Mouse (Mus musculus): ENCODE data around the gene Gm48551. TPM values are rescaled to one million over a fixed set of nuclear protein-coding genes. Genes with fewer than 3 reads are reported as not detected.

The Gm48551 gene
- polyA plus RNA-seq (2015; fragmentation: Nextera tagmentation; extraction: Ambion mirVana) = 8.4 and 9.3 TPM in 2 replicates

GRCm38 (mm10) chr10:81383802-81384604, at the start of gene Gm48551, which contains the start of gene Dohh:
Gene Gm48551, plus strand, starts transcription at chr10:81384466.
Gene Dohh, plus strand, starts transcription at chr10:81384428.
- Histone ChIP-seq H3K27ac (peak within 1 kb of the TSS; percentile 81), H3K36me3 (replicated peaks) (peaks cover 10% of the 10 kb centered on the region; the same call in 1 of the 2 replicates), H3K27me3 (replicated peaks) (no peaks in the 10 kb centered on the region), H3K4me3 (peak within 1 kb of the TSS; percentile 81), H3K4me2 (peak within 1 kb of the TSS; percentile 77), H3K9me3 (no peaks in the 10 kb centered on the region), H3K4me1 (peaks cover 18% of the 10 kb centered on the region), H3K9ac (peak within 1 kb of the TSS; percentile 71)
- 7% methylated on average over 54 of the region's 54 CpGs for WGBS
- ATAC-seq (replicated peaks) = peak; percentile 94

DNA sequence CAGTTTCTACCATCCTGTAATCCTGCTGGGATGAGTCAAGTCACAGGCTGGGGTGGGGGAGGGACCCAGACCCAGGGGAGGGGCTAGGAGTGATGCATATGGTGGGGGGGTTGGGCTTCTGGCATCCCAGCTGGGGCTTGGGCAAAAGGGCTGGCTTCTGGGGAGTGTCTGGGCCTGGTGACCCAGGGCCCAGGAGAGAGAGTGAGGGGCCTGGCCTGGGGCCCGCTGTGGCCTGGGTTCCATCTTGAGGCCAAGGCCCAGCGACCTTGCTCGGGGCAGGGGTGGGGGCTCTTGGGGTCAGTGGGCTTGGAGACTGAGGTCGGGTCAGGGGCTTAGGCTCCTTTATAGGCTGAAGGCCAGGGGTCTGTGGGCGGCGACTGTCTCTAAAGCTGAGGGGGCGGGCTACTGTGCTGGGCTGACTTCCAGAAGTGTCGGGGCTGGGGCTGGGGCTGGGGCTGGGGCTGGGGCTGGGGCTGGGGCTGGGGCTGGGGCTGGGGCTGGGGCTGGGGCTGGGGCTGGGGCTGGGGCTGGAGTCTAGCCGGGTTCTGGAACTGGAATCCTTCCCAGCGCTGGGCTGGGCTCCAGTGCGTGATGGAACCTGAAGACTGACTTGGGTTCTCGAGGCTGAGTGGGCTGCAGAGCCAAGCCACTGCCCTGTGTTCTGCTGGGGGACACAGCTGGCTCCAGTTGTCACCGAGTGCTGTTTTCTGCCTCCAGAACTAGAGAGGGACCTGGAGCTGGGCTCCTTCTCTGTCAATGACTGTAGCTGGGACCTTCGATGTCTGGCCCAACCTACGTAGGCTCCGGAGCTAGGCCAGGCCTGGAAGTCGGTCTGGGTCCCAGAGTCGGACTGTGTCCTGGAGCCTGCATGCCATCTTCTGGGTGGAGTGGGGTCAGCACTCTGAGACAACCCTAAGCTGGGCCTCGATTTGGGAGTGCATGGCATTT, 48.6 kb upstream of the Gm48551 start:
- Histone ChIP-seq H3K9ac (no peak overlapping the region), H3K36me3 (replicated peaks) (no peaks in the 10 kb centered on the region), H3K4me2 (no peak overlapping the region), H3K27ac (no peak overlapping the region), H3K4me1 (no peaks in the 10 kb centered on the region), H3K4me3 (no peak overlapping the region), H3K27me3 (replicated peaks) (peaks cover 33% of the 10 kb centered on the region), H3K9me3 (no peaks in the 10 kb centered on the region)
- ATAC-seq (replicated peaks) = no peak
- whole genome bisulfite sequencing = 44% methylated on average over 15 of the region's 19 CpGs

- no peak for ATAC-seq (replicated peaks)
- Histone ChIP-seq H3K9me3 (no peaks in the 10 kb centered on the region), H3K4me1 (no peaks in the 10 kb centered on the region), H3K36me3 (replicated peaks) (no peaks in the 10 kb centered on the region), H3K4me2 (no peak overlapping the region), H3K9ac (no peak overlapping the region), H3K27ac (no peak overlapping the region), H3K4me3 (no peak overlapping the region), H3K27me3 (replicated peaks) (peaks cover 38% of the 10 kb centered on the region)
- 99% methylated on average over 4 of the region's 4 CpGs for WGBS
Measured at GRCm38 (mm10) chr10:81336558-81336957, 47.7 kb upstream of the Gm48551 start.

GRCm38 (mm10) chr10:81340551-81341332, 43.5 kb upstream of the Gm48551 start:
- Histone ChIP-seq H3K27me3 (replicated peaks) (peaks cover 53% of the 10 kb centered on the region), H3K36me3 (replicated peaks) (no peaks in the 10 kb centered on the region)

DNA sequence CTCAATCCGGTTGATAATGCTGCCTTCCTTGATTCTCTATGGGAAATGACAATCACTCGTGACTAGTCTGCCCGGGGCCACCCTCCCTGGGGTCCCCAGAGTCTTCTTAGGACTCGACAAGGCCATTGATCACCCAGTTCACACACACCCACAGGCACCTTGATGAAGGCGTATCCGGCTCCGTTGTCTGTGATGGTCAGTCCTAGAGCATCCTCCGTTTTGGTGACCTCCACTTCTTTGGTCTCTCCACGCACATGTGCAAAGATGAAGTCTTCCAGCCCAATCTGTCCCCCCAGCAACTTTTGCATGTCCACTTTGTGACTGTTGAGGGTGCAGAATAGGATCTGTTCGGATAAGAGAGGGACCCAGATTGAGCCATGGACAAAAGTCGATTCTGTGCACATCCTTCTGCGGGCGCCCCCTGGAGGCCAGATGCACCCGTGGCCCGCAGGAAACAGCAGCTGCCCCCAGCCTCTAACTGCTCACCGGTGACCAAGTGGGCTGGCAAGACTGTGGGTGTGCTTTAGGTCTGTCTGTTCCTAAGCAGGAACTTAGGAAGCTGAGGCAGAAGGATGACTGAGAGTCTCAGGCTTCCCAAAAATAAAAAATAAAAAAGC, 42.8 kb upstream of the Gm48551 start:
- Histone ChIP-seq H3K4me3 (no peak overlapping the region), H3K27me3 (replicated peaks) (peaks cover 53% of the 10 kb centered on the region), H3K27ac (no peak overlapping the region), H3K9me3 (no peaks in the 10 kb centered on the region), H3K4me1 (peaks cover 9% of the 10 kb centered on the region), H3K9ac (no peak overlapping the region), H3K36me3 (replicated peaks) (no peaks in the 10 kb centered on the region), H3K4me2 (no peak overlapping the region)
- 33% methylated on average over 16 of the region's 16 CpGs for WGBS
- no peak for ATAC-seq (replicated peaks)

More at GRCm38 (mm10) chr10:81340551-81341332, 43.5 kb upstream of the Gm48551 start:
- Histone ChIP-seq H3K27ac (no peak overlapping the region), H3K9ac (no peak overlapping the region), H3K4me3 (no peak overlapping the region), H3K4me2 (no peak overlapping the region), H3K4me1 (peaks cover 8% of the 10 kb centered on the region), H3K9me3 (no peaks in the 10 kb centered on the region)
- no peak for ATAC-seq (replicated peaks)
- WGBS = 35% methylated on average over 17 of the region's 17 CpGs

DNA sequence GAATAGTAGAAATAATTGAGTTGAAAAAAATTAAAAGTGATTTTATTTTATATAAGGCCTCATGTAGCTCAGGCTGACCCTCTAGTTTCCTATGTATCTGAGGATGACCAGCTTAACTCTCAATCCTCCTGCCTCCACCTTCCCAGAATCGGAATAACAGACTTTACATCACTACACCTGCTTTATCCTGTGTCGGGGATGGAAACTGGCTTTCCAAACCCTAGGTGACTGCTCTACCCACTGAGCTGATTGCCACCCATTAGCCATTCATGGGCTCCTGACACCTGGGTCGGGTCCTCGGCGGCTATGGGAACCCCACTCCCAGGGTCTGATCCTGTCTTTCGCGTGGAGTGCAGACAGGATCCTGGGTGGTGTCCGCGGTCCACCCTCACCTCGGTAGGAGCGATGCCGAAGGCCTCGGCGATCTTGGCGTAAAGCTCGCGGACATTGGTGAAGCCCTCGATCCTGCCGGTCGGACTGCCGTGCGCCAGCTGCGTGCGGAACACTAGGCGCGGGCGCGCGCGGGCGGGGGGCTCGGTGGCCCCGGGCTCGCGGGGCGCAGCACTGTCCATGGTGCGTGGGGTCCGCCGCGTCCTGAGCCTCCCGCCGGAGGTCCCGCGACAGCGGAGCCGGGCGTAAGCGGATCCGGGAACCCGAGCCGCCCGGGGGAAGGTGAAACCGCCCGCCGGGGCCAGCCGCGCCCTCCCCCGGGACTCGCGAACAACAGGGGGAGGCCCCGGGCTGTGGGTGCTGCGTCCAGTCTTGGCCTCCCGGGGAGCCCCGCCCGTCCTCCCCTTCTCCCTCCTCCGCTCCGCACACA, 41.4 kb upstream of the Gm48551 start, which contains the start of gene Gipc3:
Gene Gipc3 (minus strand): TSS at position 581 of the 820 bp plus-strand sequence.
- WGBS = 8% methylated on average over 50 of the region's 67 CpGs
- Histone ChIP-seq H3K4me1 (peaks cover 18% of the 10 kb centered on the region), H3K27ac (no peak within 1 kb of the TSS), H3K9ac (peak within 1 kb of the TSS; percentile 41), H3K4me2 (peak within 1 kb of the TSS; percentile 61), H3K27me3 (replicated peaks) (peaks cover 57% of the 10 kb centered on the region), H3K36me3 (replicated peaks) (no peaks in the 10 kb centered on the region), H3K9me3 (no peaks in the 10 kb centered on the region), H3K4me3 (peak within 1 kb of the TSS; percentile 35)
- no peak for ATAC-seq (replicated peaks)

GRCm38 (mm10) chr10:81344421-81345161, 39.7 kb upstream of the Gm48551 start:
- H3K36me3 ChIP-seq (replicated peaks) = no peaks in the 10 kb centered on the region
- H3K27me3 ChIP-seq (replicated peaks) = peaks cover 58% of the 10 kb centered on the region
- H3K9me3 ChIP-seq = no peaks in the 10 kb centered on the region
- no peak overlapping the region for H3K4me2 ChIP-seq
- H3K9ac ChIP-seq = no peak overlapping the region
- WGBS = 58% methylated on average over 8 of the region's 8 CpGs
- ATAC-seq (replicated peaks) = no peak
- H3K4me1 ChIP-seq = peaks cover 22% of the 10 kb centered on the region
- no peak overlapping the region for H3K27ac ChIP-seq
- H3K4me3 ChIP-seq = no peak overlapping the region

DNA sequence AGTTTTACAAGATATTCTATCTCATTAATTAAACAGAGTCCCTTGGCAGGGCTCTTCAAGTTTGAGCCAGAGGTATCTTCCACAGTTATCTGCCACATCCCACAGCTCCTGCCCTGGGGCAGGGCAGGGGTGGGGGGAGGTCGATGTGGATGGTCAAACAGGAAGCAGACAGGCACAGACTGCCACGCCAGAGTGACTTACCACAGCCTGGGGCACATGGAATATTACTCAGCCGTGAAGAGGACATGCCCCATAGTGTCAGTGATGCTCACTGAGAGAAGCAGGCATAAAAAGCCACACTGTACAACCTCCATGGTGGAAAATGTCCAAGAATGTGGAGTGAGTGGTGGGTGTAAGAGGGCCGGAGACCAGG, 39.1 kb upstream of the Gm48551 start:
- WGBS = 83% methylated on average over 4 of the region's 4 CpGs
- peaks cover 28% of the 10 kb centered on the region for H3K4me1 ChIP-seq
- H3K9ac ChIP-seq = no peak overlapping the region
- no peak for ATAC-seq (replicated peaks)
- H3K27ac ChIP-seq = no peak overlapping the region
- H3K4me2 ChIP-seq = no peak overlapping the region
- H3K36me3 ChIP-seq (replicated peaks) = no peaks in the 10 kb centered on the region
- no peaks in the 10 kb centered on the region for H3K9me3 ChIP-seq
- no peak overlapping the region for H3K4me3 ChIP-seq
- H3K27me3 ChIP-seq (replicated peaks) = peaks cover 55% of the 10 kb centered on the region

- peak overlapping the region; percentile 27 for H3K9ac ChIP-seq
- peak overlapping the region; percentile 55 for H3K4me2 ChIP-seq
- H3K27me3 ChIP-seq (replicated peaks) = peaks cover 45% of the 10 kb centered on the region
- H3K36me3 ChIP-seq (replicated peaks) = no peaks in the 10 kb centered on the region
- no peak overlapping the region for H3K27ac ChIP-seq
- 11% methylated on average over 55 of the region's 55 CpGs for WGBS
- H3K4me3 ChIP-seq = peak overlapping the region; percentile 31
- H3K4me1 ChIP-seq = peaks cover 28% of the 10 kb centered on the region
- no peaks in the 10 kb centered on the region for H3K9me3 ChIP-seq
- no peak for ATAC-seq (replicated peaks)
Measured at GRCm38 (mm10) chr10:81346453-81347067, 37.7 kb upstream of the Gm48551 start.

DNA sequence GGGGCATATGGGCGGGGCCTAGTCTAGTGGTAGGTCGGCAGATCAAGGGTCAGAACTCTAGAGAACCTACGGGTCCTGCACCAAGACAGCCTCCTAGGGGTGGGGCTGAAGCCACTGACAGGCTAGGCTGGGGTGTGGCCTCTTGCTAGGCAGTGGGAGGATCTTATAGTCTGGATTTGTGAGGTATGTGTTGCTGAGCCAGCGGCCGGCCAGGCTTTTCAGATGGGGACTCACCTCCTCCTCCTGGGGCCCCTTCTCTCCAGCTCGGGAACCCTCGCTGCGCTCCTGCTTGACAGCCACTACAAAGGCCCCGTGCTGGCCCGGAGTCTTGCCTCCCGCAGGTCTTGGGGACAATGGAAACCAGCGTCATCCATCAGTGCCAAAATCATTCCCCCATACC, 35.1 kb upstream of the Gm48551 start:
- H3K9ac ChIP-seq = no peak overlapping the region

More for the DNA sequence above, 35.1 kb upstream of the Gm48551 start:
- peaks cover 20% of the 10 kb centered on the region for H3K27me3 ChIP-seq (replicated peaks)
- peak overlapping the region; percentile 60 for H3K4me3 ChIP-seq
- peaks cover 20% of the 10 kb centered on the region for H3K4me1 ChIP-seq
- no peaks in the 10 kb centered on the region for H3K9me3 ChIP-seq
- no peak for ATAC-seq (replicated peaks)
- 5% methylated on average over 12 of the region's 12 CpGs for WGBS
- H3K36me3 ChIP-seq (replicated peaks) = no peaks in the 10 kb centered on the region
- peak overlapping the region; percentile 86 for H3K4me2 ChIP-seq
- no peak overlapping the region for H3K27ac ChIP-seq

Data from midbrain, embryonic 15.5 days (tissue).